In genomic region chr9:51167954-51168353, GRCm38 (mm10) we compare ENCODE assay signal across 15 mouse cellular contexts. TPM values are rescaled to one million over a fixed set of nuclear protein-coding genes. Genes with fewer than 3 reads are reported as not detected.
DNase-seq lines count a peak whose midpoint lies in the region; ATAC-seq and TF ChIP-seq lines count a peak whose summit lies in the region.
"Had no signal": no experiment of that assay in that cellular context is flagged by ENCODE, and none has a peak within 500 bp of the region (broad histone marks: within the 10 kb centered on the region; RNA-seq: fewer than 3 reads in every experiment).

No protein-coding gene starts in this region.

- H3K27me3 ChIP-seq in liver, postnatal 0 days (ENCODE audit: insufficient read depth, low read length): no peaks in the 10 kb centered on the region
- H3K27me3 ChIP-seq in intestine, embryonic 16.5 days (replicated peaks; ENCODE audit: control insufficient read depth, insufficient read depth, low read length): no peaks in the 10 kb centered on the region
- H3K27me3 ChIP-seq: hindbrain, embryonic 13.5 days; liver, embryonic 15.5 days had no signal

- H3K9ac ChIP-seq in liver, postnatal 0 days (replicated peaks): no peak overlapping the region
- H3K9ac ChIP-seq in intestine, embryonic 16.5 days (ENCODE audit: low read depth, low read length): no peak overlapping the region
- H3K9ac ChIP-seq: hindbrain, embryonic 13.5 days; liver, embryonic 15.5 days had no signal

- no peak for TF ChIP-seq CTCF in liver, postnatal 0 days (IDR thresholded peaks at IDR 0.05; ENCODE audit: low read depth)

- DNase-seq in liver, postnatal 0 days: peak; percentile 57
- DNase-seq in liver: no peak
- peak; percentile 87 for DNase-seq in lung, postnatal 36 days
- peak; percentile 30 to 33 for DNase-seq in thymus, postnatal 10 days (ENCODE audit: low spot score in 2 of 2)
- DNase-seq in frontal cortex, postnatal 25 days (ENCODE audit: low spot score in 2 of 2): no peak
- DNase-seq in heart, postnatal 4 days: no peak
- DNase-seq: adrenal gland, postnatal 14 days; cerebellum, adult 9-10 months had no signal

- 56% methylated on average over 11 of the region's 11 CpGs for WGBS in liver, postnatal 0 days (ENCODE audit: insufficient replicate concordance)
- WGBS in intestine, embryonic 16.5 days: 51% methylated on average over 11 of the region's 11 CpGs

- H3K4me2 ChIP-seq in liver, postnatal 0 days (ENCODE audit: low read depth, low read length): no peak overlapping the region
- no peak overlapping the region for H3K4me2 ChIP-seq in intestine, embryonic 16.5 days (ENCODE audit: low read depth, low read length)
- H3K4me2 ChIP-seq: hindbrain, embryonic 13.5 days; liver, embryonic 15.5 days had no signal

- peak; percentile 74 for ATAC-seq in liver, postnatal 0 days
- peak; percentile 56; the same call in 1 of the 2 replicates for ATAC-seq in intestine, embryonic 16.5 days

- no peak for TF ChIP-seq EP300 in liver, postnatal 0 days (IDR thresholded peaks at IDR 0.05; ENCODE audit: low read depth)

- no peak overlapping the region for H3K4me3 ChIP-seq in liver, postnatal 0 days (ENCODE audit: low read depth, low read length)
- H3K4me3 ChIP-seq in intestine, embryonic 16.5 days (ENCODE audit: low read length): no peak overlapping the region
- H3K4me3 ChIP-seq: forebrain, embryonic 10.5 days; heart, adult 2 months; hindbrain, embryonic 13.5 days; liver, embryonic 15.5 days had no signal

- no peaks in the 10 kb centered on the region for H3K9me3 ChIP-seq in liver, postnatal 0 days (ENCODE audit: low read length)
- H3K9me3 ChIP-seq in intestine, embryonic 16.5 days (ENCODE audit: control insufficient read depth, low read length): no peaks in the 10 kb centered on the region
- H3K9me3 ChIP-seq: forebrain, embryonic 10.5 days; hindbrain, embryonic 13.5 days; liver, embryonic 15.5 days had no signal

- no peaks in the 10 kb centered on the region for H3K4me1 ChIP-seq in liver, postnatal 0 days (ENCODE audit: insufficient read depth)
- no peaks in the 10 kb centered on the region for H3K4me1 ChIP-seq in intestine, embryonic 16.5 days (ENCODE audit: control insufficient read depth, insufficient read depth, low read length)
- H3K4me1 ChIP-seq: hindbrain, embryonic 13.5 days; liver, embryonic 15.5 days had no signal

- no peaks in the 10 kb centered on the region for H3K36me3 ChIP-seq in liver, postnatal 0 days (replicated peaks; ENCODE audit: insufficient read depth, low read length)
- no peaks in the 10 kb centered on the region for H3K36me3 ChIP-seq in intestine, embryonic 16.5 days (ENCODE audit: control insufficient read depth, insufficient read depth, low read length)
- H3K36me3 ChIP-seq: forebrain, embryonic 10.5 days; hindbrain, embryonic 13.5 days; liver, embryonic 15.5 days had no signal

- no peak overlapping the region for H3K27ac ChIP-seq in liver, postnatal 0 days (ENCODE audit: low read depth)
- no peak overlapping the region for H3K27ac ChIP-seq in intestine, embryonic 16.5 days (ENCODE audit: low read length)
- H3K27ac ChIP-seq: forebrain, embryonic 10.5 days; heart, adult 2 months; hindbrain, embryonic 13.5 days; liver, embryonic 15.5 days had no signal

RNA-seq across cellular contexts. Expression of gene Gm32742, which starts 2.6 kb away (rescaled TPM):
- not detected in 2 replicates for polyA plus RNA-seq in liver, postnatal 0 days (2015; fragmentation: Nextera tagmentation; extraction: Ambion mirVana)
- 0.01 TPM in 1 of 2 replicates, not detected in the other for polyA plus RNA-seq in intestine, embryonic 16.5 days (2015; fragmentation: Nextera tagmentation; extraction: Ambion mirVana)
- total RNA-seq in heart, postnatal 4 days (2021): not detected
- total RNA-seq: adrenal gland, postnatal 14 days; heart, adult 2 months; layer of hippocampus, postnatal 25 days had no signal
- polyA plus RNA-seq: forebrain, embryonic 10.5 days; liver, embryonic 15.5 days; neural tube, embryonic 11.5 days had no signal

RNA-seq across cellular contexts. Expression of gene Pou2af1, which starts 45.6 kb away (rescaled TPM):
- polyA plus RNA-seq in liver, postnatal 0 days (2015; fragmentation: Nextera tagmentation; extraction: Ambion mirVana): 7.6 and 8.4 TPM in 2 replicates
- 0.07 and 0.10 TPM in 2 replicates for polyA plus RNA-seq in intestine, embryonic 16.5 days (2015; fragmentation: Nextera tagmentation; extraction: Ambion mirVana)
- total RNA-seq in heart, postnatal 4 days (2021): under 1 TPM; 0.32 to 0.45 TPM
- polyA plus RNA-seq: forebrain, embryonic 10.5 days; neural tube, embryonic 11.5 days had no signal

Comparison
In these comparisons a context has a peak if more than half of its experiments do, and no peak if none do; other contexts are left out.
1. DNase-seq: peak in liver, postnatal 0 days (single experiment), lung, postnatal 36 days (single experiment) and thymus, postnatal 10 days (2 of 2); none in liver (single experiment), frontal cortex, postnatal 25 days (0 of 2) and heart, postnatal 4 days (single experiment).